In genomic region chr5:149015335-149016201, GRCm38 (mm10) we compare ENCODE assay signal across 7 mouse cellular contexts. TPM values are rescaled to one million over a fixed set of nuclear protein-coding genes. Genes with fewer than 3 reads are reported as not detected.
A peak's percentile ranks its signal among the peaks of the same experiment; 100 is the strongest.
DNase-seq lines count a peak whose midpoint lies in the region; ATAC-seq and TF ChIP-seq lines count a peak whose summit lies in the region.

No protein-coding gene starts in this region.

- 3% methylated on average over 37 of the region's 37 CpGs for WGBS in liver, embryonic 11.5 days
- WGBS in neural tube, embryonic 13.5 days, result 2% methylated on average over 35 of the region's 37 CpGs

- peaks cover 4% of the 10 kb centered on the region for H3K27me3 ChIP-seq in testis, adult 2 months (ENCODE audit: control insufficient read depth, insufficient read depth, low read length)
- H3K27me3 ChIP-seq in liver, embryonic 11.5 days (replicated peaks; ENCODE audit: control insufficient read depth, insufficient read depth, low read length), result no peaks in the 10 kb centered on the region; the same call in 1 of the 2 replicates
- peaks cover 12% of the 10 kb centered on the region for H3K27me3 ChIP-seq in neural tube, embryonic 13.5 days

- H3K4me2 ChIP-seq in liver, embryonic 11.5 days, result peak overlapping the region; percentile 76
- peak overlapping the region; percentile 94 for H3K4me2 ChIP-seq in neural tube, embryonic 13.5 days

- peak overlapping the region; percentile 85 for H3K4me3 ChIP-seq in testis, adult 2 months (ENCODE audit: control insufficient read depth, low read depth, low read length)
- peak overlapping the region; percentile 52 for H3K4me3 ChIP-seq in liver, embryonic 11.5 days (ENCODE audit: low read depth, low read length)
- peak overlapping the region; percentile 48 for H3K4me3 ChIP-seq in neural tube, embryonic 13.5 days

- no peak for DNase-seq in testis, postnatal 14 days (ENCODE audit: low spot score)
- peak; percentile 62 for DNase-seq in embryo, embryonic 11 days
- peak; percentile 21 for DNase-seq in heart, postnatal 4 days
- peak; percentile 64 for DNase-seq in liver, embryonic 11.5 days (ENCODE audit: low spot score)
- DNase-seq in layer of hippocampus, postnatal 10 days (ENCODE audit: low spot score in 2 of 2), result no peak

- ATAC-seq in liver, embryonic 11.5 days (replicated peaks; ENCODE audit: low FRiP score), result peak; percentile 67
- peak; percentile 72 for ATAC-seq in neural tube, embryonic 13.5 days (ENCODE audit: low read depth)

- TF ChIP-seq POLR2A in testis, adult 2 months (IDR thresholded peaks at IDR 0.05; ENCODE audit: control insufficient read depth, low read depth, low read length), result no peak

- TF ChIP-seq CTCF in testis, adult 2 months (IDR thresholded peaks at IDR 0.05; ENCODE audit: control insufficient read depth, insufficient read depth, insufficient replicate concordance, low read depth, low read length), result no peak

- no peaks in the 10 kb centered on the region for H3K36me3 ChIP-seq in testis, adult 2 months (ENCODE audit: control insufficient read depth, insufficient read depth, low read length)
- no peaks in the 10 kb centered on the region for H3K36me3 ChIP-seq in liver, embryonic 11.5 days (ENCODE audit: control insufficient read depth, insufficient read depth, low read length)
- H3K36me3 ChIP-seq in neural tube, embryonic 13.5 days, result no peaks in the 10 kb centered on the region

- H3K4me1 ChIP-seq in testis, adult 2 months (ENCODE audit: control insufficient read depth, insufficient read depth, low read length), result peaks cover 5% of the 10 kb centered on the region
- H3K4me1 ChIP-seq in liver, embryonic 11.5 days (replicated peaks; ENCODE audit: control insufficient read depth, insufficient read depth, low read length), result peaks cover 14% of the 10 kb centered on the region
- peaks cover 21% of the 10 kb centered on the region for H3K4me1 ChIP-seq in neural tube, embryonic 13.5 days (replicated peaks)

- H3K9ac ChIP-seq in liver, embryonic 11.5 days (ENCODE audit: low read depth, low read length), result peak overlapping the region; percentile 51
- H3K9ac ChIP-seq in neural tube, embryonic 13.5 days, result peak overlapping the region; percentile 69

- no peaks in the 10 kb centered on the region for H3K9me3 ChIP-seq in liver, embryonic 11.5 days (ENCODE audit: control insufficient read depth, low read length)
- H3K9me3 ChIP-seq in neural tube, embryonic 13.5 days, result no peaks in the 10 kb centered on the region

- H3K27ac ChIP-seq in testis, adult 2 months (ENCODE audit: control insufficient read depth, insufficient read depth, low read depth, low read length), result no peak overlapping the region
- no peak overlapping the region for H3K27ac ChIP-seq in liver, embryonic 11.5 days (ENCODE audit: low read depth, low read length)
- H3K27ac ChIP-seq in neural tube, embryonic 13.5 days (replicated peaks), result no peak overlapping the region

RNA-seq across cellular contexts. Expression of gene Gm42791, which starts 20.6 kb away (rescaled TPM):
- not detected in 2 replicates for polyA plus RNA-seq in testis, adult 2 months (2012; rRNA removed)
- 1 to 10 TPM; 2.6 to 2.9 TPM for total RNA-seq in heart, postnatal 4 days (2021)
- not detected in 2 replicates for polyA plus RNA-seq in liver, embryonic 11.5 days (2014; fragmentation: Nextera tagmentation; extraction: Ambion mirVana)
- polyA plus RNA-seq in neural tube, embryonic 13.5 days (2015; fragmentation: Nextera tagmentation; extraction: Ambion mirVana), result 0.74 and 4.3 TPM in 2 replicates
- total RNA-seq in layer of hippocampus, postnatal 10 days (2021), result 10 to 100 TPM in 1 of 2 experiments, 1 to 10 TPM in 1; 9.6 to 11.5 TPM

Comparison
In these comparisons a context has a peak if more than half of its experiments do, and no peak if none do; other contexts are left out.
1. DNase-seq: peak in embryo, embryonic 11 days (single experiment), heart, postnatal 4 days (single experiment) and liver, embryonic 11.5 days (single experiment); none in testis, postnatal 14 days (single experiment) and layer of hippocampus, postnatal 10 days (0 of 2).
2. Peak in every context shown above with its lines, with median percentiles within 50 percentile points of each other: H3K4me3 ChIP-seq.